12 mouse cellular contexts compared by ENCODE assay signal in the genomic region with DNA sequence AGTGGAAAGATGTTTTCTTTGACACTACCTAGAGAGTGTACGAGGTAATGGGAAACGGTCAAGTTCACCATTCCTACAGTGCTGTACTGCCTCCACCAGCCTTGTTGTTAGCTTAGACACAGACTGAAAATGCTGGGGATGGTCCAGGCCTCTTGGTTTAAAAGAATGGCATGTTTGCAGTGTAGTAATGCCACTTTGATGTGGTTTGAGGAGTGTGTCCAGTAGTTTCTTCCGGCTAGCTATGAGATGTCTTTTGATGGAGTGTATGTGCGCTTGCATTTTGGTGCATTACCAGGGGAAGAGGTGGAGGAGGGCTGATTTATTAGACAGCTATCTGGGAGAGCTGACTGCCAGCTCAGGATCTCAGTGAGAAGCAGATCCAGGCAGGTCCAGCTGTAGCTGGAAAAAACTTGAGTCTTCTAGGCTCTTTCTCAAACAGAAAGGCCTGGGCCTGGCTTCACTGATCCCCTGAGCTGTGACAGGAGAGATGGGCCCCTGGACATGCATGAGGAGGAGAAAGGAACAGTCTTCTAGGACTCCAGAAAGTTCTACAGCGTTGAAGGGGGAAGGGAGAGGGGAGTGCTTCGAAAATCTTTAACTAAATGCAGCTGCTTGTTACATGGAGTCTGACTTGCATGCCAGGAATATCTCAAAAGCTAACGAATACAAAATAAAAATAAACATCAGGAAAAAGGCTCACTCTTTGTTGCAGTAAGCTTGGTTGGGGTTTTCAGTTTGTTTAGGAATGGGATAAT. TPM values are rescaled to one million over a fixed set of nuclear protein-coding genes. Genes with fewer than 3 reads are reported as not detected.
A peak's percentile ranks its signal among the peaks of the same experiment; 100 is the strongest.
DNase-seq lines count a peak whose midpoint lies in the region; ATAC-seq and TF ChIP-seq lines count a peak whose summit lies in the region.
"Had no signal": no experiment of that assay in that cellular context is flagged by ENCODE, and none has a peak within 500 bp of the region (broad histone marks: within the 10 kb centered on the region; RNA-seq: fewer than 3 reads in every experiment).

No protein-coding gene starts in this region.

- 50% methylated on average over 7 of the region's 7 CpGs for WGBS in heart, embryonic 16.5 days
- 68% methylated on average over 7 of the region's 7 CpGs for whole genome bisulfite sequencing in heart, embryonic 10.5 days
- WGBS in embryonic facial prominence, embryonic 12.5 days = 50% methylated on average over 7 of the region's 7 CpGs
- 36% methylated on average over 7 of the region's 7 CpGs for WGBS in kidney, adult 2 months
- WGBS in limb, embryonic 13.5 days = 44% methylated on average over 7 of the region's 7 CpGs

- no peak for DNase-seq in heart, embryonic 10.5 days (ENCODE audit: low spot score)
- DNase-seq in kidney, adult 2 months = peak; percentile 56
- no peak for DNase-seq in spleen, adult 12 weeks (ENCODE audit: low spot score)
- DNase-seq in thymus, postnatal 4 days = no peak
- DNase-seq: liver, embryonic 13.5 days; right cerebral cortex, adult 18-20 months had no signal

- no peaks in the 10 kb centered on the region for H3K27me3 ChIP-seq in heart, embryonic 16.5 days (ENCODE audit: control insufficient read depth, insufficient read depth, low read length)
- H3K27me3 ChIP-seq in heart, embryonic 10.5 days (ENCODE audit: insufficient read depth, poor library complexity, severe bottlenecking) = peaks cover 45% of the 10 kb centered on the region
- no peaks in the 10 kb centered on the region for H3K27me3 ChIP-seq in embryonic facial prominence, embryonic 12.5 days
- no peaks in the 10 kb centered on the region for H3K27me3 ChIP-seq in kidney, adult 2 months (replicated peaks; ENCODE audit: control insufficient read depth, insufficient read depth, low read length)
- peaks cover 51% of the 10 kb centered on the region for H3K27me3 ChIP-seq in limb, embryonic 13.5 days

- TF ChIP-seq POLR2A in kidney, adult 2 months (IDR thresholded peaks at IDR 0.05; ENCODE audit: low read depth, low read length) = no peak

- ATAC-seq in heart, embryonic 16.5 days (replicated peaks; ENCODE audit: extremely low read depth, insufficient read depth, low FRiP score) = no peak
- ATAC-seq in embryonic facial prominence, embryonic 12.5 days (ENCODE audit: insufficient number of reproducible peaks, insufficient read depth, low FRiP score, low TSS enrichment) = no peak
- ATAC-seq in limb, embryonic 13.5 days (ENCODE audit: low FRiP score, low read depth) = no peak
- ATAC-seq: midbrain, embryonic 13.5 days had no signal

- H3K4me3 ChIP-seq in heart, embryonic 16.5 days (ENCODE audit: low read length) = no peak overlapping the region
- H3K4me3 ChIP-seq in heart, embryonic 10.5 days = no peak overlapping the region
- no peak overlapping the region for H3K4me3 ChIP-seq in embryonic facial prominence, embryonic 12.5 days
- no peak overlapping the region for H3K4me3 ChIP-seq in kidney, adult 2 months (ENCODE audit: insufficient read depth, low read depth, low read length)
- H3K4me3 ChIP-seq in limb, embryonic 13.5 days = no peak overlapping the region
- H3K4me3 ChIP-seq: hindbrain, embryonic 13.5 days; liver, embryonic 13.5 days; midbrain, embryonic 13.5 days; neural tube, embryonic 13.5 days had no signal

- no peaks in the 10 kb centered on the region for H3K9me3 ChIP-seq in heart, embryonic 16.5 days (replicated peaks; ENCODE audit: control insufficient read depth, low read length)
- H3K9me3 ChIP-seq in heart, embryonic 10.5 days = no peaks in the 10 kb centered on the region
- H3K9me3 ChIP-seq in embryonic facial prominence, embryonic 12.5 days = no peaks in the 10 kb centered on the region
- H3K9me3 ChIP-seq in limb, embryonic 13.5 days = no peaks in the 10 kb centered on the region
- H3K9me3 ChIP-seq: hindbrain, embryonic 13.5 days; liver, embryonic 13.5 days; midbrain, embryonic 13.5 days had no signal

- H3K4me1 ChIP-seq in heart, embryonic 16.5 days (ENCODE audit: control insufficient read depth, insufficient read depth, low read length) = peaks cover 46% of the 10 kb centered on the region
- H3K4me1 ChIP-seq in heart, embryonic 10.5 days = peaks cover 23% of the 10 kb centered on the region
- H3K4me1 ChIP-seq in embryonic facial prominence, embryonic 12.5 days = peaks cover 60% of the 10 kb centered on the region
- H3K4me1 ChIP-seq in kidney, adult 2 months (ENCODE audit: control insufficient read depth, insufficient read depth, low read length) = peaks cover 13% of the 10 kb centered on the region
- H3K4me1 ChIP-seq in limb, embryonic 13.5 days = peaks cover 51% of the 10 kb centered on the region
- H3K4me1 ChIP-seq: liver, embryonic 13.5 days had no signal

- H3K4me2 ChIP-seq in heart, embryonic 16.5 days (ENCODE audit: low read depth, low read length) = 0 out of 2 replicates have a peak overlapping the region, but pooled peaks have one; percentile 2
- no peak overlapping the region; the same call in 1 of the 2 replicates for H3K4me2 ChIP-seq in embryonic facial prominence, embryonic 12.5 days (replicated peaks)
- H3K4me2 ChIP-seq in limb, embryonic 13.5 days (replicated peaks) = peak overlapping the region; percentile 28
- H3K4me2 ChIP-seq: hindbrain, embryonic 13.5 days; liver, embryonic 13.5 days; midbrain, embryonic 13.5 days; neural tube, embryonic 13.5 days had no signal

- H3K36me3 ChIP-seq in heart, embryonic 16.5 days (ENCODE audit: control insufficient read depth, insufficient read depth) = no peaks in the 10 kb centered on the region
- H3K36me3 ChIP-seq in heart, embryonic 10.5 days = no peaks in the 10 kb centered on the region
- no peaks in the 10 kb centered on the region for H3K36me3 ChIP-seq in embryonic facial prominence, embryonic 12.5 days
- no peaks in the 10 kb centered on the region for H3K36me3 ChIP-seq in kidney, adult 2 months (ENCODE audit: control insufficient read depth, insufficient read depth, low read length)
- no peaks in the 10 kb centered on the region for H3K36me3 ChIP-seq in limb, embryonic 13.5 days
- H3K36me3 ChIP-seq: hindbrain, embryonic 13.5 days; liver, embryonic 13.5 days; midbrain, embryonic 13.5 days; neural tube, embryonic 13.5 days had no signal

- H3K9ac ChIP-seq in heart, embryonic 16.5 days (ENCODE audit: low read length) = no peak overlapping the region
- H3K9ac ChIP-seq in embryonic facial prominence, embryonic 12.5 days = no peak overlapping the region
- no peak overlapping the region for H3K9ac ChIP-seq in limb, embryonic 13.5 days
- H3K9ac ChIP-seq: hindbrain, embryonic 13.5 days; liver, embryonic 13.5 days; midbrain, embryonic 13.5 days; neural tube, embryonic 13.5 days had no signal

- peak overlapping the region; percentile 36 for H3K27ac ChIP-seq in heart, embryonic 16.5 days (ENCODE audit: low read length)
- H3K27ac ChIP-seq in heart, embryonic 10.5 days = no peak overlapping the region
- H3K27ac ChIP-seq in embryonic facial prominence, embryonic 12.5 days = peak overlapping the region; percentile 76
- H3K27ac ChIP-seq in kidney, adult 2 months (ENCODE audit: insufficient read depth, low read depth, low read length) = peak overlapping the region; percentile 21; the same call in 1 of the 2 replicates
- H3K27ac ChIP-seq in limb, embryonic 13.5 days = peak overlapping the region; percentile 44; the same call in 1 of the 2 replicates
- H3K27ac ChIP-seq: hindbrain, embryonic 13.5 days; liver, embryonic 13.5 days; midbrain, embryonic 13.5 days; neural tube, embryonic 13.5 days had no signal

- TF ChIP-seq CTCF in kidney, adult 2 months (conservative IDR thresholded peaks at IDR 0.05; ENCODE audit: insufficient read depth, insufficient read length, low read depth, low read length) = no peak

RNA-seq across cellular contexts. Expression of a gene that starts 5.7 kb away (rescaled TPM):
- 10.7 and 13.0 TPM in 2 replicates for polyA plus RNA-seq in heart, embryonic 16.5 days (2015; fragmentation: Nextera tagmentation; extraction: Ambion mirVana)
- 8.2 and 9.3 TPM in 2 replicates for polyA plus RNA-seq in heart, embryonic 10.5 days (2016; fragmentation: Nextera tagmentation; extraction: Ambion mirVana)
- polyA plus RNA-seq in embryonic facial prominence, embryonic 12.5 days (2016; fragmentation: Nextera tagmentation; extraction: Ambion mirVana) = 22.4 and 24.3 TPM in 2 replicates
- 2.2 and 2.8 TPM in 2 replicates for polyA plus RNA-seq in kidney, adult 2 months (2012; rRNA removed)
- 10.4 and 11.8 TPM in 2 replicates for polyA plus RNA-seq in limb, embryonic 13.5 days (2015; fragmentation: Nextera tagmentation; extraction: Ambion mirVana)
